Mouse (Mus musculus) retina, postnatal 1 day (tissue): ENCODE data around the gene Cept1.
A peak's percentile ranks its signal among the peaks of the same experiment; 100 is the strongest.

ENCODE experiments used
- DNase-seq: peaks from one replicate; pipeline ENCODE4 v3.0.0-alpha.2; 2012

Gene Cept1

GRCm38 (mm10) chr3:106547171-106547923 is at the start of gene Cept1, which contains the start of gene Dram2:
TSS of gene Cept1 (minus strand) at chr3:106547802.
TSS of gene Dram2 (plus strand) at chr3:106547798.
- DNase-seq, result peak; percentile 98

DNA sequence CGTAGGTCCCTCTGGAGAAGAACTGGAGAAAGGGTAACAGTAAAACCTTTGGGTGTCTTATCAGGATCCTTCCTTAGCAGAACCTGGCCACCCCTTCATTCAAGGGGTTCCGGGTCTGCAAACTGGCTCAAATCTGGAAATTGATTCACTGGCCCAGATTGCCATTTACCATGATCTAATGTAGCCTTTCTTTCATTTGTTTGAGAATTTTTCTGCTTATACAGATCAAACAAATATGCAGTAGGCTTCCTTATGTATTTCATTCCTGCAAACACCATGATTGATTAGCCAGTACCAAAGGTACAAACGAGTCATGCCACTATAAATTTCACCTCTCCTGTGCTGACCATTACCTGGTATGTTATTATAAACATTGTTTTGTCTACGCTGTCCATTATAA is 46.0 kb upstream of the Cept1 start:
- DNase-seq, result peak; percentile 2

- DNase-seq, result no peak
Measured at GRCm38 (mm10) chr3:106579296-106579695, 31.7 kb upstream of the Cept1 start.

DNA sequence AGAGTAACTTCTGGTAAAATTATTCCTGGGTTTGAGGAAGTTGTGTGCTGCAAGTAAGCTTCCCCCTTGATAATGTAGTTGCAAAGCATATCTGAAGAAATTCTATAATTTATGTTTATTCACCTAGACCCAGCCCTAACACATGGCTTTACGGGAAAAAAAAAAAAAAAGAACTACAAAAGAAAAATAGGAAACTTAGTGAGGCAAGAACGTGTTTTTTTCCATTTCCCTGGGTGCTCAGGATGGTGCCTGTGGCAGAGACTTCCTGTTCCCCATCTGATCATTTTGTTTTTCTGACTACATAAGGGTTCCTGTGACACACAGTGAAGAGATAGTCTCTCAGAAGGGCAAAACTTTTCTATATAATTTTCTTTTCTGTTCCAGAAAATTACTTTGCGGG is 25.6 kb upstream of the Cept1 start:
- DNase-seq, result no peak

- DNase-seq, result no peak
Measured at GRCm38 (mm10) chr3:106565876-106566275, 18.3 kb upstream of the Cept1 start.

DNA sequence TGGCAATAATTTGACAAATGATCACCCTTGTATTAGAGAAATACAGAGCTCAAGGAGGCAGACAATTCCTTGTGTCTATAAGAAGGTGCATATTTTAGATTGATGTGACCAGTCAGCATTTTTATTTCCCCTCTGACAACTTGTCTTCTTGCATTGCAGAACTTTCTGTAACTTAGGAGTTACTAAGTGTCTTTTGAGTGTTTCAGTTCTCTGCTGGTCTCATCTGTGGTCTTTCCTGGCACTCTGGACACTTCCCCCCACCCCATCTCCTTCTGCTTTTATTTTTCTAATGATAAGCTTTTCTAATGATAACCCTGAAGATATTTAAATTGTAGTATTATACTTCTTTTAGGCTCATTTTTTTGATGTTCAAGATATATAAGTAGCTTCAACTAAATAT is 10.7 kb upstream of the Cept1 start:
- no peak for DNase-seq

DNA sequence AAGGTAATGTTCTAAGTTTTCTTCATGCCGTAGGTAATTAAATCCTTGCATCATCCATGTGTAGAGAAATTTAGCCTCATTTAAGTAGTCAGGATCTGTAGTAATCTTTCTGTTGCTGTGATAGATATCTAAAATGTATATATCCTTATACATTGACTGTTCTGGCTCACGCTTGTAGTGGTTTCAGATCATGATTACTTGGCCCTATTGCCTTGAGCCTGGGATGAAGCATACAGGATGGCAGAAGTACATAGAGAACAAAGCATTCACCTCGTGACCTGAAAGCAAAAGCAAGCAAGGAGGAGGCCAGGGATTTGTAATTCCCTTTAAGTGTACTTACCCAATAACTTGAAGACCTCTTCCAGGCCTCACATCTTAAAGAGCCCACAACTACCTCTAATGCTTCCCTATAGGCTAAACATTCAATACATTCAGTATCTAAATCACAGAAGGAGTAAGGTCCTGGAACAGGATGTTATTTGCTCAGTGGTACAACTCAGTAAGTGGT is 8.2 kb upstream of the Cept1 start:
- no peak for DNase-seq

- no peak for DNase-seq
Measured at GRCm38 (mm10) chr3:106553411-106553810, 5.8 kb upstream of the Cept1 start.

- no peak for DNase-seq
Measured at GRCm38 (mm10) chr3:106548971-106549370, 1.4 kb upstream of the Cept1 start.

GRCm38 (mm10) chr3:106547924-106548539 is 430 bp upstream of the Cept1 start:
- peak; percentile 52 for DNase-seq

DNA sequence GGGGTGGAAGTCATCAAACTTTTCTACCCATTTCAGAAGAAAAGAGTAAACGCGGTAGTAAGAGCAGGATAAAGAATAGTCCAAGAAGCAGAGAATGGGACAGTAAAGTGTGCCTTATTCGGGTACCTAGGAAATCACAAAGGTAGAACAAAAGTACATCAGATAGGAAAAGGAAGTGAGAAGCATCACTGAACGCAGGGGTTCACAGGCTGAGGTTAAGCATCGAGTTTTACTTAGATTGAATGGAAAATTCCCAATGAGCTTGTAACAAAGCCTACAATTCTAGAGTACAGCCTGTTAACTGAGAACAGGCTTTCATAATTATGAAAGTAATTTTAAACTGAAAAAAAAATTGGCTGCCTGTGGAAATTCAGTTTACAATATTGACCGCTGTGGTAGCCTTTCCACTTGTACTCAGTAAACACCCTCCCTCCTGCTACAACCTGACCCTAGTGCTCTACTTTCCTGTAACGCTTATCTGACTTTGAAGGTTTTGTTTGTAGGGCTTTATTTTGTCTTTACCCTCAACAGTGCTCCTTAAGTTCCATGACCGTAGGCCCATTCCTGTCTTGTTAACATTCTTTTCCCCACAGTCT is 2.8 kb downstream of the Cept1 start:
- DNase-seq, result no peak

- no peak for DNase-seq
Measured at GRCm38 (mm10) chr3:106533277-106533676, 14.3 kb downstream of the Cept1 start.

DNA sequence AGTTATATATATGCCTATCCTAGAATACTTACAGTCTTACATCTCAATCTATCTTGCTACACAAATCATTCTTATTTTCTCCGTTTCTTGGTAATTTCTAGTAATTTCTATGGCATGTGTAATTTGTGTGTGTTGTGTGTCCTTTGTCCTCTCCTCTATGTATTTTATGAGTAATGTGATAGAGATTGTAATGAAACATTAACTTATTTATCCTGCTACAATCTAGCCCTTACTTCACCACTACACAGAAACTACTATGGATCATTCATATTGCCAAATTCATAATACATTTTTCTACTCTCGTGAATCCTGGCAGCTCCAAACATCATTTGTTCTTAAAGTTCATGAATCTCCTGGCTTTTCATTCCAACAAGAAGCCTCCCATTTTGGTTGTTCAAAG is 19.6 kb downstream of the Cept1 start:
- no peak for DNase-seq

DNA sequence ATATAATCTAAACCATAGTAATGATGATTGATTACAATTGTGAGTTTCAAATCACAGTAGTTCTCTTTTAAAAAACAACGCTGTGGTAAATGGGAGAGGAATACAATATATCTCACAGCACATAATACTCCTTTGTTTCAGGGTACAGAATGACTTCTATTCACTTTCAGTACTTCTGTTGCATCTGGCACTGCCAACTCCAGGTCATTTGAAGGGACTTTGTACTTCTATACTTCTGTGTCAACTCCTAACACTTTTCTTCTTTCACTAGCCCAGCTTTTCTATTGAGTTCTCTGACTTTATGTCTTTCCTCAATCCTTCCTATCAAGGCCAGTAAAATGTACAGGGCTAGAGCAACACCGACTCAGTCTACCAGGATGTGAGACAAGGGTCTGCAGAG is 21.2 kb downstream of the Cept1 start:
- DNase-seq, result no peak

DNA sequence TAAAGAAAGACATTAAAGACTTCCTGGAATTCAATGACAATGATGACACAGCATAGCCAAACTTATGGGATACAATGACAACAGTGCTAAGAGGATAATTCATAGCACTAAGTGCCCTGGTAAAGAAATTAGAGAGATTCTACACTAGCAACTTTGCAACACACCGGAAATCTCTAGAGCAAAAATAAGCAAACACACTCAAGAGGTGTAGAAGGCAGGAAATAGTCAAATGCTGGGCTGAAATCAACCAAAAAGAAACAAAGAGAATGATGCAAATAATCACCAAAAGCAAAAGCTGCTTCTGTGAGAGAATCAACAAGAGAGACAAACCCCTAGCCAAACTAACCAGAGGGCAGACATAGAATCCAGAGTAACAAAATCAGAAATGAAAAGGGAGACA is 24.9 kb downstream of the Cept1 start:
- no peak for DNase-seq

GRCm38 (mm10) chr3:106515016-106515415 is 32.6 kb downstream of the Cept1 start:
- no peak for DNase-seq

DNA sequence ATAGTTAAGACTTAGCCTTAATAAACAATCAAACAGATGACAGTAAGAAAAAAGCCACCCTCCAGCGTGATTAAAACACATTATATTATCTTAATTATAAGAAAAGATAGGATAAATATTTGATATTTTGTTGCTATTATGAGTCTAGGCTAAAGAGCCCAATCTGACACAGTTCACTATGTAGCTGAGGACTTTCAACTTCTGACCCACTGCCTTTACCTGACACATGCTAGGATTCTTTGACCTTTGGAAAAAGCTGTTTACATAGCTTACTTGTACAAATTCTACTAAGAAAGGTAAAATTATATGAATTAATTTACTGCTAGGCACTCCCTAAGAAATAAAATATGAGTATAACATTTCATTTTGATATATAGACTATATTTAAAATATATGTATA is 36.9 kb downstream of the Cept1 start:
- no peak for DNase-seq

DNA sequence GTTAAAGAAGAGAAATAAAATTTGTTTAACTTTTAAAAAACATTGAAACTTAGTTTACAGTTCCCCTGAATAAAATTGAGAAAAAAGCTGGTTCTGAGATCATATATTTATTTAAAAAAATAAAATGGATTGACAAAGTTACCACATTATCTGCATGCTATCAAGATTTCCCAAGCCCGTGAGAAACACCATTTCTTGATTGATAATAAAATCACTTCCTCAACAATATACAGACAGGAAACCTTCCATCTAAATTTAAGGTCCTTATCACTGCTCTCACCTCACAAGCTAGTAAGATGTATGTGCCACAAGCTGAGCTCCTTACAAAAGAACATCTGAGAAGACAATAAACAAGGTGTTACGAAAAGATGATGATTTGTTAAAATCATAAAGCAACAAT is 44.7 kb downstream of the Cept1 start:
- DNase-seq, result no peak

DNA sequence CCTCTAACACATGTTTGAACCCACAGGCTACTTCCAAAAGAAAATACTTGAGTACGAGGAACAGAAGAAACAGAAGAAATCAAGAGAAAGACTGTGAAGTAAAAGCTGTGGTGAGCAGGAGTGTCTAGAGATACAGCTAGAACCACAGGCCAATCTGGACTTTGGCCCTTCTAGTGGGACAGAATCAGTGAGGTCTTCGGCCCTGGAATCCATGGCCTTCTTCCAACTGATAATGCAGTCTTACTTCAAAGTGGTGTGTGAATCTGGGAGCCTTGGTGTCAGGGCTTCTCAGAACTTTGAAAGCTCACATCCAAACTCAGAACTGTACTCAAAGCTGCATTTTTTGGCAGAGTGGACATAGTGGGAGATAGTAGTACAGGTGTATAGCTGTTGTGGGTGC is 47.1 kb downstream of the Cept1 start:
- DNase-seq, result no peak

- no peak for DNase-seq
Measured at GRCm38 (mm10) chr3:106496996-106497395, 50.6 kb downstream of the Cept1 start.

- no peak for DNase-seq
Measured at GRCm38 (mm10) chr3:106496045-106496721, 51.4 kb downstream of the Cept1 start.

GRCm38 (mm10) chr3:106495346-106496044 is 52.1 kb downstream of the Cept1 start:
- DNase-seq, result no peak

- no peak for DNase-seq
Measured at GRCm38 (mm10) chr3:106494417-106494950, 53.1 kb downstream of the Cept1 start.
